Mouse (Mus musculus): Measurements from ENCODE around the gene 1600002K03Rik.

Gene 1600002K03Rik

GRCm38 (mm10) chr10:80140666-80141035, 32.1 kb upstream of the 1600002K03Rik start, which contains the start of gene Cbarp:
Gene Cbarp, minus strand, starts transcription at chr10:80140835.
- no peak for DNase-seq (ENCODE audit: low read depth in 2 of 2, low spot score in 2 of 2)

GRCm38 (mm10) chr10:80141243-80141642, 31.5 kb upstream of the 1600002K03Rik start:
- DNase-seq (ENCODE audit: low read depth in 2 of 2, low spot score in 2 of 2): peak; percentile 97

- DNase-seq (ENCODE audit: low read depth in 2 of 2, low spot score in 2 of 2): peak; percentile 81 to 83
These were observed 30.8 kb upstream of the 1600002K03Rik start for GRCm38 (mm10) chr10:80141786-80142529.

- DNase-seq (ENCODE audit: low read depth in 2 of 2, low spot score in 2 of 2): peak in 1 of 2 experiments; percentile 34
These were observed 30.2 kb upstream of the 1600002K03Rik start for GRCm38 (mm10) chr10:80142530-80142925.

- DNase-seq (ENCODE audit: low read depth in 2 of 2, low spot score in 2 of 2): no peak
These were observed 29.1 kb upstream of the 1600002K03Rik start for GRCm38 (mm10) chr10:80143664-80144063.

GRCm38 (mm10) chr10:80144159-80144558, 28.6 kb upstream of the 1600002K03Rik start:
- no peak for DNase-seq (ENCODE audit: low read depth in 2 of 2, low spot score in 2 of 2)

- DNase-seq (ENCODE audit: low read depth in 2 of 2, low spot score in 2 of 2): peak; percentile 63 to 65
These were observed 27.6 kb upstream of the 1600002K03Rik start for GRCm38 (mm10) chr10:80144864-80145838.

- no peak for DNase-seq (ENCODE audit: low read depth in 2 of 2, low spot score in 2 of 2)
These were observed 26.8 kb upstream of the 1600002K03Rik start for GRCm38 (mm10) chr10:80145896-80146295.

- no peak for DNase-seq (ENCODE audit: low read depth in 2 of 2, low spot score in 2 of 2)
These were observed 26.2 kb upstream of the 1600002K03Rik start for GRCm38 (mm10) chr10:80146568-80147011.

GRCm38 (mm10) chr10:80147146-80147718, 25.5 kb upstream of the 1600002K03Rik start:
- DNase-seq (ENCODE audit: low read depth in 2 of 2, low spot score in 2 of 2): no peak

GRCm38 (mm10) chr10:80147719-80148601, 24.8 kb upstream of the 1600002K03Rik start, which contains the start of gene Midn:
Gene Midn, plus strand, starts transcription at chr10:80148272.
- DNase-seq (ENCODE audit: low read depth in 2 of 2, low spot score in 2 of 2): peak in 1 of 2 experiments; percentile 48

GRCm38 (mm10) chr10:80148610-80149290, 24.0 kb upstream of the 1600002K03Rik start:
- peak; percentile 89 to 92 for DNase-seq (ENCODE audit: low read depth in 2 of 2, low spot score in 2 of 2)

GRCm38 (mm10) chr10:80149291-80150225, 23.2 kb upstream of the 1600002K03Rik start:
- peak; percentile 94 to 95 for DNase-seq (ENCODE audit: low read depth in 2 of 2, low spot score in 2 of 2)

- peak; percentile 56 to 64 for DNase-seq (ENCODE audit: low read depth in 2 of 2, low spot score in 2 of 2)
These were observed 22.2 kb upstream of the 1600002K03Rik start for GRCm38 (mm10) chr10:80150226-80151210.

GRCm38 (mm10) chr10:80151211-80152034, 21.3 kb upstream of the 1600002K03Rik start:
- DNase-seq (ENCODE audit: low read depth in 2 of 2, low spot score in 2 of 2): no peak

- no peak for DNase-seq (ENCODE audit: low read depth in 2 of 2, low spot score in 2 of 2)
These were observed 20.5 kb upstream of the 1600002K03Rik start for GRCm38 (mm10) chr10:80152071-80152872.

Measured in CD8-positive naive resting alpha-beta T cell, adult 2 months (primary cell).